Mouse (Mus musculus) central nervous system, embryonic 14 days (tissue): ENCODE measurements around the gene Map7d3. TPM values are rescaled to one million over a fixed set of nuclear protein-coding genes. Genes with fewer than 3 reads are reported as not detected.

Source experiments
- polyA plus RNA-seq: library from polyadenylated mRNA; depleted of rRNA; stranded (reverse); fragments of >200 nt; gene quantifications from 2 replicates; pipeline ENCODE4 v1.2.3, GENCODE M21; 2012; rRNA removed

The Map7d3 gene
- polyA plus RNA-seq: 0.53 and 0.95 TPM in 2 replicates

DNA sequence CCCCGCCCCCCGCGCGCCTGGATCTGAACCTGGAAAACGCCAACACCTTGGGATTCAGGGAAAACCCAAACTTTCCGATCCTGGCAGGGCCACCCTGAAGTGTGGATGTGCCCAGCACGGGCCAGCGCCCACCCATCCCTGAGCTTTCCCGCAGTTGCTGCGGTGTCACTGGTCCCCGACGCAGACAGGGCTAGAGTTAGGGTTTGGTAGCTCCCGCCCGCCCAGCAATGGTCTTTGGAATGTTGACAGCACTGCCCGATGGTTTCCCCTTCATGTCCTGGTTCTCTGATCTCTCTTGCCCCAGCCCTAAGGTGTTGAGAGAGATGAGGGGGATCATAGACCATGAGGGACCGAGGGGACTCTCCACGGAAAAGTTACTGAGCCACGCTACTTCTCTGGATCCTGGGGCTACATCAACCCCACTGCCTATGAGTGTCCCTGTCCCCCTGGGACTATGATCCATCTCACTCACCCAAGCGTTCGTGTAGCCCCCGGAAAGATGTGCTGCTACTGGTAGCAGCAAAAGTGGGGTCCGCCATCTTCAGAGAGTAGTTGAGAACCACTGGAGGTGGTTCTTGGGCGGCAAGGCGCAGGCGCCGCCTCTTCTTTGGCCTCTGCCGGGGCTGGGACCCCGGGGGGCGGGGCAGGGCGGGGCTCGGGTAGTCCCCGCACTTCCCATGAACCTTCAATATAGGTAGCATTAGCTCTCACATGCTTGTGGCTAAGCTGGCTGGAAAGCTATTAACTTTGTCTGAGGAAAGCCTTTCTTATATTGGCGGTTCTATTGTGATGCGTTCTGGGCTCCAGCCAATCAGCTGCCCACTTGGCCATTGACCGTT lies at the start of gene Map7d3:
TSS of gene Map7d3 (minus strand) at position 562 of the 839 bp plus-strand sequence.

DNA sequence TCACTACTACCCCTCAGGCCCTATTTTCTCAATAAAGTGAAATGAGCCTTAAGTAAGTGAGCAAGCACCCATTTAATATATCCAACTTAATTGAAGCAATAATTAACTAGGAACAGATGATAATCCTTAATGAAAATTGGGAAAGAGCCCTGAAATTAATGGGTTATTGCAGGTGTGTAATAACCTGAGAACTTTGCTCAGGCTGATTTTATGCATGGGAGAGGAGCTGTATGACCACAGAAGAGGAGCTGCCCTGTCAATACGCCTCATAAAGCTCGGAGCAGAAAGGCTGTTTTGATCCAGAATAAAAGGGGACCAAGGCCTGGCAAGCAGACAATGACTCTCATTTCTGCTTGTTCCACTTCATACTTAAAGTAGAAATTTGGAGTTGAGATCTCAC lies 47.7 kb upstream of the Map7d3 start, which contains the start of gene Adgrg4:
TSS of gene Adgrg4 (plus strand) at position 301 of the 400 bp plus-strand sequence.

Other genes with a start within 250 kb of the Map7d3 start
- 29.4 and 33.0 TPM in 2 replicates for gene Mmgt1, start 224.3 kb downstream of the Map7d3 start, polyA plus RNA-seq
- gene Slc9a6, start 212.6 kb downstream of the Map7d3 start, polyA plus RNA-seq: 48.9 and 52.8 TPM in 2 replicates
- gene Fhl1, start 90.5 kb downstream of the Map7d3 start, polyA plus RNA-seq: 205 and 210 TPM in 2 replicates
- gene Adgrg4, start 47.8 kb upstream of the Map7d3 start, polyA plus RNA-seq: not detected in 2 replicates
- 0.09 and 0.10 TPM in 2 replicates for gene Brs3, start 220.7 kb upstream of the Map7d3 start, polyA plus RNA-seq
- gene Htatsf1, start 231.3 kb upstream of the Map7d3 start, polyA plus RNA-seq: 48.6 and 50.9 TPM in 2 replicates